Mouse (Mus musculus) kidney, embryonic 15.5 days (tissue): Measurements from ENCODE around the gene Gm21969. TPM values are rescaled to one million over a fixed set of nuclear protein-coding genes. Genes with fewer than 3 reads are reported as not detected.

Experiments used
- ATAC-seq: fragments of 200-750 bp; cut with Nextera tagmentation; replicated peaks from 2 replicates; pipeline ENCODE4 v1.8.0; 2017; ENCODE audit warnings: moderate TSS enrichment; ENCODE audit not compliant: low FRiP score
- H3K27ac ChIP-seq: fragments of 300-500 bp; sonication (generic); 2 replicates; pipeline ENCODE4 v1.5.1; 2015; ENCODE audit warnings: mild to moderate bottlenecking, inconsistent platforms
- H3K27me3 ChIP-seq: fragments of 300-500 bp; sonication (generic); 2 replicates; pipeline ENCODE4 v1.6.1; 2015; ENCODE audit warnings: inconsistent platforms
- H3K36me3 ChIP-seq: fragments of 300-500 bp; sonication (generic); 2 replicates; pipeline ENCODE4 v1.6.1; 2015; ENCODE audit warnings: inconsistent platforms
- H3K4me1 ChIP-seq: fragments of 300-500 bp; sonication (generic); 2 replicates; pipeline ENCODE4 v1.6.1; 2015; ENCODE audit warnings: inconsistent platforms
- H3K4me2 ChIP-seq: fragments of 300-500 bp; sonication (generic); 2 replicates; pipeline ENCODE4 v1.6.1; 2015; ENCODE audit warnings: moderate library complexity, mild to moderate bottlenecking, inconsistent platforms
- H3K4me3 ChIP-seq: fragments of 300-500 bp; sonication (generic); replicated peaks from 2 replicates; pipeline ENCODE4 v1.5.1; 2015; ENCODE audit warnings: mild to moderate bottlenecking, inconsistent platforms
- H3K9ac ChIP-seq: fragments of 300-500 bp; sonication (generic); 2 replicates; pipeline ENCODE4 v1.6.1; 2015; ENCODE audit warnings: mild to moderate bottlenecking, inconsistent platforms
- H3K9me3 ChIP-seq: fragments of 300-500 bp; sonication (generic); replicated peaks from 2 replicates; pipeline ENCODE4 v1.6.1; 2016; ENCODE audit warnings: inconsistent platforms
- WGBS: fragments of 180-500 bp; shearing (Covaris S2); methylation state at CpG from one replicate; pipeline ENCODE4 v1.1.7; 2015; ENCODE audit warnings: mixed read lengths; 5-methylcytosine and 5-hydroxymethylcytosine counted together
- polyA plus RNA-seq: library from polyadenylated mRNA; unstranded; fragments of >200 nt; fragmentation: Nextera tagmentation; extraction: Ambion mirVana; gene quantifications from 2 replicates; pipeline ENCODE4 v1.2.1, GENCODE M21; 2015

Gm21969 gene
- polyA plus RNA-seq, 1 experiment from 2014 or later: not detected

DNA sequence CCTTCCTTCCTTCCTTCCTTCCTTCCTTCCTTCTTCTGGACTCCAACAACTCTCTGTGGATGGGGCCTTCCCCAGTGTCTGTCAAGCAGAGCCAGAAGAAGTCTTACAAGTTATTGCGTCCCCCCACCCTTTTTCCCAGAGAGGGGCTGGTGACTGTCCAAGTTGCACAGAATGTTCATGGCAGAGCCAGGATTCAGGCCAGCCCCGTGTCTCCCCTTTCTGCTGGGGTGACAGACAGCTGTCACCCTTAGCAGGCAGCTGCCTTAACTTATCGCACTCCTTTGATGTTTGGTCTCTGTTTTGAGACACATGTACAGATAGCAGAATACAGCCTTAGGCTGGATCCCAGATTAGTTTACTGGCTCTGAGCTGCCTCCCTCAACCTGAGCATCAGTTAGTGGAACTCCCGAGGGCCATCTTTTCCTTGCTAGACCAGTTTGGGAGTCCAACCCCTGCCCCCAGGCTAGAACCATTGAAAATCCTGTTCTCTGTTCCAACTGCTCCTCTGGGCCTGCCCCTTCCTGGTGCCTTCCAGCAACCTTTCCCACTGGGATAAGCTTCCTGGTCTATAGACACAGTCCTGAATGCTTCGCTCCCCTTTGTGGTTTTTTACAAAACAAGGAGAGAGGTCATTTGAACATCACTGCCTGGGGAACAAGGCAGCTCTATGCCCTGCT lies 13.5 kb upstream of the Gm21969 start:
- Histone ChIP-seq H3K4me2 (no peak overlapping the region), H3K27me3 (no peaks in the 10 kb centered on the region), H3K9ac (no peak overlapping the region), H3K4me1 (peaks cover 72% of the 10 kb centered on the region), H3K9me3 (no peaks in the 10 kb centered on the region), H3K27ac (peak overlapping the region; percentile 41; the same call in 1 of the 2 replicates), H3K36me3 (no peaks in the 10 kb centered on the region), H3K4me3 (no peak overlapping the region)
- 57% methylated on average over 5 of the region's 5 CpGs for WGBS
- ATAC-seq: no peak

GRCm38 (mm10) chr4:139590446-139590845 lies 12.5 kb upstream of the Gm21969 start:
- 30% methylated on average over 4 of the region's 4 CpGs for WGBS
- no peaks in the 10 kb centered on the region for H3K27me3 ChIP-seq
- ATAC-seq: no peak
- no peak overlapping the region for H3K4me2 ChIP-seq
- no peak overlapping the region for H3K9ac ChIP-seq
- no peaks in the 10 kb centered on the region for H3K9me3 ChIP-seq
- H3K36me3 ChIP-seq: no peaks in the 10 kb centered on the region
- H3K27ac ChIP-seq: no peak overlapping the region
- H3K4me3 ChIP-seq: no peak overlapping the region
- H3K4me1 ChIP-seq: peaks cover 72% of the 10 kb centered on the region

DNA sequence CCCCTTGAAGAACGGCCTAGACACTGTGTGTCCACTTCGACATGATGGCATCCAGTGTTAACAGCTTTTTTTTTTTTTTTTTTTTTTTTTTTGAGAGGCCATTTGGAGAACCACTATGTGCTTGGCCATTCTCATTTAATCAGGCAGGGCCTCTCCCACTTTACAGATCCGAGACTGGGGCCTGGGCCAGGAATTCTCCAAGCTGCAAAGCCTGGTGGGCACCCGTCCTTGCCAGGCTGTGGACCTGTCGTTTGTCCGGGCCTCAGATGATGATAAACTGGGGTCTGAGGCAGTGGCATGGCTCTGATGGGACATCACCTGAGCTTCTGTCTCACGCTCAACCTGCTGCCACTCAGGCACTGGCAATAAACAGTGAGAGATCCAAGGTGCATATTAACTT lies 10.1 kb upstream of the Gm21969 start:
- ATAC-seq: no peak
- no peak overlapping the region for H3K4me3 ChIP-seq
- no peaks in the 10 kb centered on the region for H3K27me3 ChIP-seq
- no peaks in the 10 kb centered on the region for H3K9me3 ChIP-seq
- 65% methylated on average over 7 of the region's 7 CpGs for WGBS
- no peaks in the 10 kb centered on the region for H3K36me3 ChIP-seq
- H3K4me2 ChIP-seq: no peak overlapping the region
- H3K27ac ChIP-seq: peak overlapping the region; percentile 45; the same call in 1 of the 2 replicates
- peaks cover 72% of the 10 kb centered on the region for H3K4me1 ChIP-seq
- H3K9ac ChIP-seq: no peak overlapping the region

GRCm38 (mm10) chr4:139593383-139593782 lies 9.6 kb upstream of the Gm21969 start:
- WGBS: 59% methylated on average over 6 of the region's 6 CpGs
- no peak for ATAC-seq
- Histone ChIP-seq H3K27me3 (no peaks in the 10 kb centered on the region), H3K9ac (no peak overlapping the region), H3K9me3 (no peaks in the 10 kb centered on the region), H3K4me3 (no peak overlapping the region), H3K27ac (0 out of 2 replicates have a peak overlapping the region, but pooled peaks have one; percentile 45), H3K4me2 (no peak overlapping the region), H3K4me1 (peaks cover 72% of the 10 kb centered on the region), H3K36me3 (no peaks in the 10 kb centered on the region)

GRCm38 (mm10) chr4:139594062-139594461 lies 8.9 kb upstream of the Gm21969 start:
- no peak overlapping the region for H3K9ac ChIP-seq
- no peak for ATAC-seq
- no peak overlapping the region for H3K4me3 ChIP-seq
- H3K4me1 ChIP-seq: peaks cover 79% of the 10 kb centered on the region
- H3K36me3 ChIP-seq: no peaks in the 10 kb centered on the region
- H3K27ac ChIP-seq: peak overlapping the region; percentile 39
- no peaks in the 10 kb centered on the region for H3K27me3 ChIP-seq
- H3K4me2 ChIP-seq: no peak overlapping the region
- WGBS: 32% methylated on average over 3 of the region's 3 CpGs
- no peaks in the 10 kb centered on the region for H3K9me3 ChIP-seq

- WGBS: 39% methylated on average over 9 of the region's 9 CpGs
- Histone ChIP-seq H3K27ac (peak overlapping the region; percentile 97), H3K9ac (no peak overlapping the region)
Measured at GRCm38 (mm10) chr4:139596715-139597114, 6.3 kb upstream of the Gm21969 start.

DNA sequence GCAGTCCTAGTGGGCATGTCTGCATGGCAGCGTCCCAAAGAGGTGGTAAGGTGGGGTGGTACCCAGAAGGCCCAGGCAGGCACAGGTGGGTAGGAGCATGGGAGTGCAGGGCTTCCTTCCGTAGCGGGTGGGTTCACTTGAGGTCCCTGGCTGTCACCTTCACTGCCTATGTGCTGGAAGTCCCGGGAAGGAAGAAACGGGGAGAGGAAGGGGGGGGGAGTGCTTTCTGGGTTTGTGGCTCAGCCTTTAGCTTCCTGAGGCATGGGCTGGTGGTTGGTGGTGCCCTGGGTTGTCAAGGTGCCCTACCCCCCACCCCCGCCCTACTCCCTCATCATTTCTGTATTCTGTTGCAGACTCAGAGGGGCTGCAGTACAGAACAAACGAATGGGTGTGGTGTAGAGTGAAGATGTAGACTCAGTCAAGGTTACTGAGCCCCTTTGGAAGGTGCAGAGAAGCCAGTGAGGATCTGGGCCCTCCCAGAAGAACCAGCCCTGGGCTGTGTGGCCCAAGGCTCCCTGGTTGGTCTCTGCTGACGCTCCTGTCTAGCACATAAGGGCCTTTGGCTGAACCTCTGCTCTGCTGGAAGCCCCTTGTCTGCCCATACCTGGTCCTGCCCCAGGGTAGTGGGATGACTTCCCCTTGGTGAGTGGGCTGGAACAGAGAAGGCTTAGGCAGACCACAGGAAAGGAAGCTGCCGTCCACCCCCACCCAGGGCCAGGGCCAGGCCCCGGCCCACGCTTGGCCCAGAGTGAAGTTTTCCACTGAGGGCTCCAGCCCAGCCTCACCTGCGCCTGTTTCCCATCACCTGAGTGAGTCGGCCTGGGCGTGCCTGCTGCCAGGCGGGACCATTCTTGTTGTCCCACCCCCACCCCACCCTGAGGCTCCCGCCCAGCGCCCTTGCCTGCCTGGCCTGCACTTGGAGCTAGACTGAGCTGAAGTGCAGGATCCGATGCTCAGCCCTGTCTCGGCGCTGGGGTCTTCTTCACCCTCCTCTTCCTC lies 5.4 kb upstream of the Gm21969 start:
- Histone ChIP-seq H3K27me3 (no peaks in the 10 kb centered on the region), H3K4me3 (no peak overlapping the region), H3K9me3 (no peaks in the 10 kb centered on the region), H3K4me1 (peaks cover 94% of the 10 kb centered on the region), H3K36me3 (no peaks in the 10 kb centered on the region), H3K27ac (peak overlapping the region; percentile 97), H3K9ac (0 out of 2 replicates have a peak overlapping the region, but pooled peaks have one; percentile 25), H3K4me2 (peak overlapping the region; percentile 55)
- ATAC-seq: no peak
- 42% methylated on average over 20 of the region's 20 CpGs for WGBS

More at GRCm38 (mm10) chr4:139596715-139597114, 6.3 kb upstream of the Gm21969 start:
- no peak overlapping the region for H3K4me3 ChIP-seq
- peak overlapping the region; percentile 15; the same call in 1 of the 2 replicates for H3K4me2 ChIP-seq
- no peak for ATAC-seq
- no peaks in the 10 kb centered on the region for H3K36me3 ChIP-seq
- H3K4me1 ChIP-seq: peaks cover 85% of the 10 kb centered on the region
- H3K9me3 ChIP-seq: no peaks in the 10 kb centered on the region
- H3K27me3 ChIP-seq: no peaks in the 10 kb centered on the region

DNA sequence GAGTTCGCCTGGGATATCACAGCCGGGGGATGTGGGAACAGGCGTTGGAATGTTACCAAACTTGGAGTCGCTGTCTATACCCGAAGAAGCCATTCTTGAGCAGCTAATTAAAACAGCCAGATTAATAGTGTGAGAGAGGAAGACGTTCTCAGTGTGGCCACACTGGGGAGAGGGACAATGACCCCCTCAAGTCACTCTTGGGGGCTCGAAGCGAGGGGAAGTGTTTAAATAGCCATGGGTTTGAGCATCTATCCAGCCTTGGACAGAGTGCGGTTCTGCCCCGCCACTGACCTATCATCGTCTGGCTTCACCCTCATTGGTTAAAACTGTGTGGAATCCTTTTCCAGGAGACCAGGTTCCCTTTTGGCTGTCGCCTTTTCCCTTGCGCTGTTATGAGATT lies 4.6 kb upstream of the Gm21969 start:
- Histone ChIP-seq H3K4me1 (peaks cover 94% of the 10 kb centered on the region), H3K9me3 (no peaks in the 10 kb centered on the region), H3K9ac (0 out of 2 replicates have a peak overlapping the region, but pooled peaks have one; percentile 25), H3K27ac (peak overlapping the region; percentile 97), H3K4me3 (peak overlapping the region; percentile 24), H3K27me3 (no peaks in the 10 kb centered on the region), H3K4me2 (peak overlapping the region; percentile 55), H3K36me3 (no peaks in the 10 kb centered on the region)
- ATAC-seq: no peak
- WGBS: 14% methylated on average over 13 of the region's 13 CpGs

DNA sequence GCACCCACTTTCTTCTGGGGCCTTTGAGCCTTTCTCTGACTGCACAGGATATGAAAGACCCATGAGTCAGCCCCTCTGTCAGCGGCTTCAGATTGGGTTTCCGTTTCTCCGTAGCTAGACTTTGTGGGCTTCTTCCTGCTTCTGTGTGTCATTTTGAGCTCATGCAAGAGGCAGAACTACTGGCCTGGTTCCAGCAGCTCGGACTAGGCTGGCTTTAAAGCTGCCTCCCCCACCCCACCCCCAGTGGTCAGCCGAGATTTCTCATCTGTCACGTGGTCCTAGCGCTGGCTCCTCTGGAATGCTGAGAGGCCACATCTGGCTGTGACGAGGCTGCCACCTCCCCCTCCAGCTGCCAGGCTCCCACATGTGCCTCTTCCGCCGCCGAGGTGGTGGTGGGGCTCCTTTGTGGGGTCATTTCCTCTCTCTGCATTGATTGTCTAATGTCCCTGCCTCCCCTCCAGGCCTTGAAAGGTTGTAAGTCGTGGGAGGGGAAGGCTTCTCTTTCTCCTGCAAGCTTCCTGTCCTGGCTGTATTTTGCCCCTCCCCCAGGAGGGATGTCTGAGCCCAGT lies 4.0 kb upstream of the Gm21969 start:
- peak overlapping the region; percentile 97 for H3K27ac ChIP-seq
- peaks cover 89% of the 10 kb centered on the region for H3K4me1 ChIP-seq
- peaks cover under 1% of the 10 kb centered on the region; the same call in 1 of the 2 replicates for H3K36me3 ChIP-seq
- H3K27me3 ChIP-seq: no peaks in the 10 kb centered on the region
- peak overlapping the region; percentile 24 for H3K4me3 ChIP-seq
- ATAC-seq: peak; percentile 80
- 0 out of 2 replicates have a peak overlapping the region, but pooled peaks have one; percentile 25 for H3K9ac ChIP-seq
- H3K4me2 ChIP-seq: peak overlapping the region; percentile 55
- WGBS: 0% methylated on average over 12 of the region's 12 CpGs
- H3K9me3 ChIP-seq: no peaks in the 10 kb centered on the region

DNA sequence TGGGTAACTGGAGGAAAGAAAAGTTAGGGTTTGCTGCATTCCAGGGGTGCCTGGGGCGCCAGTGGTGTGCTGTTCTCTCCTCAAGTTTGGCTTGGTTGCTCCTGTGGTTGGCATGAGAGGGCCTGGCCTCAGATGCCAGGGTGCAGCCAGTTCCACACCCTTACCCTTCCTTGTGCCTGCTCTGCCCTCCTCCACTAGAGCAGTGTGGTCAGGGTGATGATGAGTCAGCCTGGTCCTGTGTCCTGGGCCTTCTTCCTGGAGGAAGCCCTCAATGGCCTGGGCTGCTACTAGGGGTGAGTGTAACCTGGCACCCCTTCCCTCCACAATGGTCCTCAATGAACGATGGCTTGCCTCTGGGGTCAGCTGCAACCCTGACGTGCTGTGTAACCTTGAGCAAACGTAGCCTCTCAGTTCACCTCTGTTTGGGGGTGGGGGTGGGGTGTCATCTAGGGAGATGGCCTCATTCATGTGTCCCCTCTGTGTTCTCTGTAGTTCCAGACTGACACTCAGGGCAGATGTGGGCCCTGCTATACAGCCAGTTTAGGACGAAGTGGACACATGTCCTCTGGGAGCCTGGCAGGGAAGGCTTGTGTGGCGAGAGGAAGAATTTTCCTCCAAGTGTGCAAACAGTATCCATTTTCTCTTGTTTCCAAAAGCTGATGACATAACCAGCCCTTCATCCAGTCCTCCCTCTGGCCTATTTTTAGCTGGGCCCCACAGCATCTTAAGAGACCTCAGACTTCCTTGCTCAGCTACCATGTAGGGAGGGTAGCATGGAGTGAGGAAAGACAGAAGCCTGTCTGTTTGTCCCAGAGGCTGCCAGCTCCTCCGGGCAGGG lies 1.2 kb upstream of the Gm21969 start:
- Histone ChIP-seq H3K9me3 (no peaks in the 10 kb centered on the region), H3K27me3 (no peaks in the 10 kb centered on the region), H3K9ac (peak overlapping the region; percentile 1; the same call in 1 of the 2 replicates), H3K4me1 (peaks cover 63% of the 10 kb centered on the region), H3K4me2 (no peak overlapping the region), H3K27ac (peak overlapping the region; percentile 74), H3K36me3 (peaks cover 28% of the 10 kb centered on the region), H3K4me3 (no peak overlapping the region)
- ATAC-seq: no peak
- WGBS: 52% methylated on average over 7 of the region's 7 CpGs

DNA sequence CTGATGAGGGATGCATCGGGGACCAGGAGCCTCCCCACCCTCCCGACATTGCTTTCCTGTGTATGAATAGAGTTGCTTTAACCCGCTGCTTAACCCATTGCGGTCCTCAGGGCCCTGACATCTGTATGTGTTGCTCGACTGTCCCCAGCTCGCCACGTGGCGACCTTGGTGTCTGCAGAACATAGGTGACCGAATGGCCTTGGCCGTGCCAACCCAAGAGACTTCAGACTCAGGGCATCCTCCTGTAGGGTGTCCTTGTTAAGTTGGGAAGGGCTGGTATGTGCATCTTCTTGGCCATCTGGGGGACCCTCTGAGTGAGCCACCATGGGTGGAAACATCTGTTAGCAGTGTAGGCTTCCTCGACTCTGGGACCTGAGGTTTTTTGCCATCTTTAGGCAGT lies 2.2 kb downstream of the Gm21969 start:
- WGBS: 81% methylated on average over 11 of the region's 11 CpGs
- no peak for ATAC-seq
- no peak overlapping the region for H3K9ac ChIP-seq

More for the DNA sequence above, 2.2 kb downstream of the Gm21969 start:
- H3K27ac ChIP-seq: no peak overlapping the region
- H3K9me3 ChIP-seq: no peaks in the 10 kb centered on the region
- H3K36me3 ChIP-seq: peaks cover 62% of the 10 kb centered on the region
- H3K4me1 ChIP-seq: peaks cover 28% of the 10 kb centered on the region
- no peaks in the 10 kb centered on the region for H3K27me3 ChIP-seq
- no peak overlapping the region for H3K4me3 ChIP-seq
- H3K4me2 ChIP-seq: no peak overlapping the region
